Mouse (Mus musculus) kidney, postnatal 0 days (tissue): ENCODE data around the gene Herc2. TPM values are rescaled to one million over a fixed set of nuclear protein-coding genes. Genes with fewer than 3 reads are reported as not detected.

ENCODE experiments used
- ATAC-seq: fragments of 200-750 bp; cut with Nextera tagmentation; replicated peaks from 2 replicates; pipeline ENCODE4 v1.8.0; 2017; ENCODE audit warnings: low read depth, moderate number of reproducible peaks, moderate TSS enrichment, moderate library complexity; ENCODE audit not compliant: low FRiP score
- DNase-seq: peaks from one replicate; pipeline ENCODE4 v3.0.0-alpha.2; 2016; ENCODE audit warnings: low spot score
- H3K27ac ChIP-seq: fragments of 300-500 bp; sonication (generic); 2 replicates; pipeline ENCODE4 v1.5.1; 2014; ENCODE audit warnings: mild to moderate bottlenecking
- H3K27me3 ChIP-seq: fragments of 300-500 bp; sonication (generic); 2 replicates; pipeline ENCODE4 v1.6.1; 2014; ENCODE audit warnings: low read length, mixed read lengths; ENCODE audit not compliant: insufficient read depth
- H3K36me3 ChIP-seq: fragments of 300-500 bp; sonication (generic); 2 replicates; pipeline ENCODE4 v1.6.1; 2014; ENCODE audit warnings: low read length, mixed read lengths; ENCODE audit not compliant: insufficient read depth
- H3K4me1 ChIP-seq: fragments of 300-500 bp; sonication (generic); replicated peaks from 2 replicates; pipeline ENCODE4 v1.6.1; 2014; ENCODE audit warnings: antibody characterized with exemption, low read length, mixed read lengths; ENCODE audit not compliant: insufficient read depth
- H3K4me2 ChIP-seq: fragments of 300-500 bp; sonication (generic); 2 replicates; pipeline ENCODE4 v1.6.1; 2014; ENCODE audit warnings: mild to moderate bottlenecking, low read length, moderate library complexity, mixed read lengths
- H3K4me3 ChIP-seq: fragments of 300-500 bp; sonication (generic); replicated peaks from 2 replicates; pipeline ENCODE4 v1.5.1; 2014; ENCODE audit warnings: low read depth, low read length
- H3K9ac ChIP-seq: fragments of 300-500 bp; sonication (generic); 2 replicates; pipeline ENCODE4 v1.6.1; 2014; ENCODE audit warnings: low read depth, low read length
- H3K9me3 ChIP-seq: fragments of 300-500 bp; sonication (generic); replicated peaks from 2 replicates; pipeline ENCODE4 v1.6.1; 2016; ENCODE audit warnings: low read length, inconsistent platforms, mixed read lengths
- CTCF ChIP-seq: IDR thresholded peaks from 2 replicates; pipeline ENCODE4 v1.5.1; 2016; ENCODE audit warnings: antibody characterized with exemption, low read depth, mild to moderate bottlenecking, moderate library complexity
- WGBS: fragments of 180-500 bp; shearing (Covaris S2); extraction: QIAGEN DNeasy Blood & Tissue Kit; methylation state at CpG from one replicate; pipeline ENCODE4 v1.1.7; 2014; 5-methylcytosine and 5-hydroxymethylcytosine counted together
- polyA plus RNA-seq: library from polyadenylated mRNA; unstranded; fragments of >200 nt; fragmentation: Nextera tagmentation; extraction: Ambion mirVana; gene quantifications from 2 replicates; pipeline ENCODE4 v1.2.1, GENCODE M21; 2015

Herc2 gene
- polyA plus RNA-seq, 1 experiment from 2014 or later, result 15.6 TPM

GRCm38 (mm10) chr7:56131548-56131947 is 81.6 kb downstream of the Herc2 start:
- Histone ChIP-seq H3K9ac (no peak overlapping the region), H3K9me3 (no peaks in the 10 kb centered on the region), H3K27ac (no peak overlapping the region), H3K4me1 (no peaks in the 10 kb centered on the region), H3K4me2 (no peak overlapping the region), H3K36me3 (peaks cover 31% of the 10 kb centered on the region), H3K4me3 (no peak overlapping the region), H3K27me3 (no peaks in the 10 kb centered on the region)
- ATAC-seq (no peak), DNase-seq (no peak)
- WGBS, result 74% methylated on average over 6 of the region's 6 CpGs
- TF ChIP-seq CTCF, result no peak

GRCm38 (mm10) chr7:56138706-56139105 is 88.7 kb downstream of the Herc2 start:
- 92% methylated on average over 7 of the region's 7 CpGs for WGBS
- no peak overlapping the region for H3K4me2 ChIP-seq
- H3K4me1 ChIP-seq, result no peaks in the 10 kb centered on the region
- H3K4me3 ChIP-seq, result no peak overlapping the region
- H3K27me3 ChIP-seq, result no peaks in the 10 kb centered on the region
- no peak overlapping the region for H3K27ac ChIP-seq
- no peaks in the 10 kb centered on the region for H3K9me3 ChIP-seq
- TF ChIP-seq CTCF, result no peak
- no peak for DNase-seq
- no peak overlapping the region for H3K9ac ChIP-seq
- ATAC-seq, result no peak
- H3K36me3 ChIP-seq, result peaks cover 38% of the 10 kb centered on the region

- H3K36me3 ChIP-seq, result peaks cover 28% of the 10 kb centered on the region
These were observed 96.4 kb downstream of the Herc2 start for GRCm38 (mm10) chr7:56146424-56146823.

GRCm38 (mm10) chr7:56148925-56149324 is 98.9 kb downstream of the Herc2 start:
- Histone ChIP-seq H3K27me3 (no peaks in the 10 kb centered on the region), H3K4me3 (no peak overlapping the region), H3K9ac (no peak overlapping the region), H3K27ac (no peak overlapping the region), H3K9me3 (no peaks in the 10 kb centered on the region), H3K36me3 (peaks cover 29% of the 10 kb centered on the region), H3K4me1 (no peaks in the 10 kb centered on the region), H3K4me2 (no peak overlapping the region)
- 90% methylated on average over 7 of the region's 7 CpGs for WGBS
- TF ChIP-seq CTCF, result no peak
- DNase-seq (no peak), ATAC-seq (no peak)

More at GRCm38 (mm10) chr7:56146424-56146823, 96.4 kb downstream of the Herc2 start:
- Histone ChIP-seq H3K4me1 (no peaks in the 10 kb centered on the region), H3K9me3 (no peaks in the 10 kb centered on the region), H3K9ac (no peak overlapping the region), H3K27ac (no peak overlapping the region), H3K4me3 (no peak overlapping the region), H3K4me2 (no peak overlapping the region), H3K27me3 (no peaks in the 10 kb centered on the region)
- DNase-seq (no peak), ATAC-seq (no peak)
- 97% methylated on average over 3 of the region's 3 CpGs for WGBS
- TF ChIP-seq CTCF, result no peak

- no peak overlapping the region for H3K4me2 ChIP-seq
- H3K36me3 ChIP-seq, result peaks cover 30% of the 10 kb centered on the region; the same call in 1 of the 2 replicates
- no peak for TF ChIP-seq CTCF
- DNase-seq (no peak), ATAC-seq (no peak; the same call in 1 of the 2 replicates)
- no peaks in the 10 kb centered on the region for H3K4me1 ChIP-seq
- H3K9me3 ChIP-seq, result no peaks in the 10 kb centered on the region
- no peak overlapping the region for H3K9ac ChIP-seq
- H3K4me3 ChIP-seq, result no peak overlapping the region
- H3K27ac ChIP-seq, result no peak overlapping the region
- H3K27me3 ChIP-seq, result no peaks in the 10 kb centered on the region
- WGBS, result 89% methylated on average over 16 of the region's 16 CpGs
These were observed 102.1 kb downstream of the Herc2 start for GRCm38 (mm10) chr7:56151885-56152676.

- 70% methylated on average over 9 of the region's 9 CpGs for WGBS
- H3K4me1 ChIP-seq, result no peaks in the 10 kb centered on the region
- no peak overlapping the region for H3K4me2 ChIP-seq
- DNase-seq (no peak), ATAC-seq (peak; percentile 63; the same call in 1 of the 2 replicates)
- H3K9ac ChIP-seq, result no peak overlapping the region
- H3K27me3 ChIP-seq, result no peaks in the 10 kb centered on the region
- H3K4me3 ChIP-seq, result no peak overlapping the region
- no peak for TF ChIP-seq CTCF
- H3K27ac ChIP-seq, result no peak overlapping the region
- H3K36me3 ChIP-seq, result peaks cover 33% of the 10 kb centered on the region
- H3K9me3 ChIP-seq, result no peaks in the 10 kb centered on the region
These were observed 103.2 kb downstream of the Herc2 start for GRCm38 (mm10) chr7:56153161-56153560.

GRCm38 (mm10) chr7:56153625-56154024 is 103.6 kb downstream of the Herc2 start:
- H3K27me3 ChIP-seq, result no peaks in the 10 kb centered on the region
- no peak overlapping the region for H3K9ac ChIP-seq
- H3K4me3 ChIP-seq, result no peak overlapping the region
- no peak for TF ChIP-seq CTCF
- DNase-seq, result peak; percentile 15
- H3K9me3 ChIP-seq, result no peaks in the 10 kb centered on the region
- no peak overlapping the region for H3K4me2 ChIP-seq
- ATAC-seq, result peak; percentile 85
- H3K27ac ChIP-seq, result no peak overlapping the region
- H3K4me1 ChIP-seq, result no peaks in the 10 kb centered on the region
- H3K36me3 ChIP-seq, result peaks cover 36% of the 10 kb centered on the region
- 60% methylated on average over 12 of the region's 12 CpGs for WGBS
